ENCODE assay signal across 12 mouse cellular contexts in genomic region chr11:115959018-115959417, GRCm38 (mm10). TPM values are rescaled to one million over a fixed set of nuclear protein-coding genes. Genes with fewer than 3 reads are reported as not detected.
"Had no signal": no experiment of that assay in that cellular context is flagged by ENCODE, and none has a peak within 500 bp of the region (broad histone marks: within the 10 kb centered on the region; RNA-seq: fewer than 3 reads in every experiment).

No protein-coding gene starts in this region.

- H3K9ac ChIP-seq: limb, embryonic 13.5 days; liver, embryonic 14.5 days; midbrain, embryonic 12.5 days; neural tube, embryonic 15.5 days had no signal

- DNase-seq: left cerebral cortex, postnatal 4 days; lung, adult 18-20 months; right cerebral cortex, adult 18-20 months; thymus, postnatal 4 days had no signal

- H3K9me3 ChIP-seq: limb, embryonic 13.5 days; midbrain, embryonic 12.5 days; neural tube, embryonic 15.5 days had no signal

- H3K27me3 ChIP-seq: limb, embryonic 13.5 days; neural tube, embryonic 15.5 days had no signal

- ATAC-seq: intestine, embryonic 16.5 days had no signal

- H3K27ac ChIP-seq: limb, embryonic 13.5 days; liver, embryonic 14.5 days; midbrain, embryonic 12.5 days; neural tube, embryonic 15.5 days; stomach, postnatal 0 days had no signal

- H3K4me2 ChIP-seq: limb, embryonic 13.5 days; midbrain, embryonic 12.5 days; neural tube, embryonic 15.5 days had no signal

- H3K4me3 ChIP-seq: limb, embryonic 13.5 days; midbrain, embryonic 12.5 days; myocyte; neural tube, embryonic 15.5 days had no signal

RNA-seq across cellular contexts. Expression of gene Smim6, which starts 47.2 kb away (rescaled TPM):
- polyA plus RNA-seq: neural tube, embryonic 11.5 days had no signal
